Mouse (Mus musculus) heart, adult 2 months (tissue): Measurements from ENCODE around the gene Glud1.

Experiments used
- CTCF ChIP-seq: fragments of 200-600 bp; IDR thresholded peaks from 2 replicates; pipeline ENCODE4 v1.8.1; 2022; ENCODE audit warnings: antibody characterized with exemption, mild to moderate bottlenecking, moderate library complexity
- EP300 ChIP-seq: fragments of 200-500 bp; IDR thresholded peaks from 2 replicates; pipeline ENCODE4 v1.6.1; 2011; ENCODE audit warnings: low read depth, low read length, control low read depth; ENCODE audit not compliant: insufficient read depth
- POLR2A ChIP-seq: fragments of 200-500 bp; IDR thresholded peaks from 2 replicates; pipeline ENCODE4 v1.6.1; 2011; ENCODE audit warnings: mild to moderate bottlenecking, low read depth, low read length, control low read depth; ENCODE audit not compliant: insufficient read depth

GRCm38 (mm10) chr14:34280798-34281197 lies 29.7 kb upstream of the Glud1 start:
- no peak for TF ChIP-seq POLR2A
- no peak for TF ChIP-seq CTCF
- no peak for TF ChIP-seq EP300
